Mouse (Mus musculus) forebrain, postnatal 0 days (tissue): ENCODE results near the gene Lrit2. TPM values are rescaled to one million over a fixed set of nuclear protein-coding genes. Genes with fewer than 3 reads are reported as not detected.

Source experiments
- ATAC-seq: fragments of 200-750 bp; cut with Nextera tagmentation; 2 replicates; pipeline ENCODE4 v1.8.0; 2017; ENCODE audit warnings: mild to moderate bottlenecking, moderate library complexity
- DNase-seq: peaks from one replicate; pipeline ENCODE4 v3.0.0-alpha.2; 2015
- H3K27ac ChIP-seq: fragments of 300-500 bp; sonication (generic); 2 replicates; pipeline ENCODE4 v1.5.1; 2014; ENCODE audit warnings: low read depth, mild to moderate bottlenecking, antibody characterized with exemption, low read length, moderate library complexity, mixed read lengths
- H3K27me3 ChIP-seq: fragments of 300-500 bp; sonication (generic); 2 replicates; pipeline ENCODE4 v1.6.1; 2014; ENCODE audit warnings: mild to moderate bottlenecking, low read length, mixed read lengths; ENCODE audit not compliant: insufficient read depth
- H3K36me3 ChIP-seq: fragments of 300-500 bp; sonication (generic); 2 replicates; pipeline ENCODE4 v1.6.1; 2014; ENCODE audit warnings: mild to moderate bottlenecking, moderate library complexity; ENCODE audit not compliant: insufficient read depth
- H3K4me1 ChIP-seq: fragments of 300-500 bp; sonication (generic); 2 replicates; pipeline ENCODE4 v1.6.1; 2014; ENCODE audit warnings: antibody characterized with exemption; ENCODE audit not compliant: insufficient read depth
- H3K4me2 ChIP-seq: fragments of 300-500 bp; sonication (generic); 2 replicates; pipeline ENCODE4 v1.6.1; 2014; ENCODE audit warnings: low read depth, mild to moderate bottlenecking, moderate library complexity
- H3K4me3 ChIP-seq: fragments of 300-500 bp; sonication (generic); 2 replicates; pipeline ENCODE4 v1.5.1; 2014; ENCODE audit warnings: low read depth, low read length, mixed read lengths
- H3K9ac ChIP-seq: fragments of 300-500 bp; sonication (generic); 2 replicates; pipeline ENCODE4 v1.6.1; 2014; ENCODE audit warnings: mild to moderate bottlenecking
- H3K9me3 ChIP-seq: fragments of 300-500 bp; sonication (generic); 2 replicates; pipeline ENCODE4 v1.6.1; 2016; ENCODE audit warnings: low read length
- CTCF ChIP-seq: sonication (generic); IDR thresholded peaks from 2 replicates; pipeline ENCODE4 v1.5.1; 2016; ENCODE audit warnings: antibody characterized with exemption, control low read depth, low read depth
- WGBS: fragments of 180-500 bp; shearing (Covaris S2); extraction: QIAGEN DNeasy Blood & Tissue Kit; methylation state at CpG from one replicate; pipeline ENCODE4 v1.1.7; 2014; 5-methylcytosine and 5-hydroxymethylcytosine counted together
- polyA plus RNA-seq: library from polyadenylated mRNA; unstranded; fragments of >200 nt; fragmentation: Nextera tagmentation; extraction: Ambion mirVana; gene quantifications from 2 replicates; pipeline ENCODE4 v1.2.1, GENCODE M21; 2015
- total RNA-seq: library from RNA; depleted of rRNA; stranded (reverse); fragments of >200 nt; gene quantifications from 2 replicates; pipeline ENCODE4 v1.2.3, GENCODE M21; 2014; rRNA removed

Lrit2 gene
- total and polyA plus RNA-seq, 2 experiments from 2014 or later, result not detected

- no peak for DNase-seq
- ATAC-seq, result no peak
- Histone ChIP-seq H3K36me3 (no peaks in the 10 kb centered on the region), H3K9ac (no peak overlapping the region), H3K4me3 (no peak overlapping the region), H3K27me3 (no peaks in the 10 kb centered on the region), H3K4me1 (no peaks in the 10 kb centered on the region), H3K27ac (no peak overlapping the region), H3K4me2 (no peak overlapping the region), H3K9me3 (no peaks in the 10 kb centered on the region)
- no peak for TF ChIP-seq CTCF
- WGBS, result 74% methylated on average over 9 of the region's 9 CpGs
Measured at GRCm38 (mm10) chr14:37109975-37110374, 42.2 kb downstream of the Lrit2 start.

DNA sequence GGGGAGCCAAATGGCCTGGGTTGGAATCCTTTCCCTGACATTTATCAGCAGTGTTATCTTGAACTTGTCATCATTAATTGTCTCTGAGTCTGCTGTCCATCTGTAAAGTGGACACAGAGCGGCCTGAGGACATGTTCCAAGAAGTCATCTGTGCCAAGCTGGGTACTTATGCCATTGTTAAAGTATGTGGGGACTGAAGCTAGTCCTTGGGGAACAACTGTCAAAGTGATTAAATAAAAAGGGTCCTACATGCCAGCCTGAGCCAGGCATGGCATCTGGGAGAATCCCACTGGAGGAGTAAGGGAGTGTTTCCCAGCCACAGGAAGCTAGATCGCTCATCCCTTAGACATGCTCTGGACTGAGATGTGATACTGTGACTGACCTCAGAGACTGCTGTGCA lies 42.7 kb downstream of the Lrit2 start:
- H3K9ac ChIP-seq, result no peak overlapping the region
- no peaks in the 10 kb centered on the region for H3K36me3 ChIP-seq
- H3K4me2 ChIP-seq, result no peak overlapping the region
- DNase-seq (no peak), ATAC-seq (no peak)
- H3K9me3 ChIP-seq, result no peaks in the 10 kb centered on the region
- no peak for TF ChIP-seq CTCF
- H3K27me3 ChIP-seq, result no peaks in the 10 kb centered on the region
- no peak overlapping the region for H3K27ac ChIP-seq
- no peak overlapping the region for H3K4me3 ChIP-seq
- 90% methylated on average over 2 of the region's 2 CpGs for WGBS
- no peaks in the 10 kb centered on the region for H3K4me1 ChIP-seq

DNA sequence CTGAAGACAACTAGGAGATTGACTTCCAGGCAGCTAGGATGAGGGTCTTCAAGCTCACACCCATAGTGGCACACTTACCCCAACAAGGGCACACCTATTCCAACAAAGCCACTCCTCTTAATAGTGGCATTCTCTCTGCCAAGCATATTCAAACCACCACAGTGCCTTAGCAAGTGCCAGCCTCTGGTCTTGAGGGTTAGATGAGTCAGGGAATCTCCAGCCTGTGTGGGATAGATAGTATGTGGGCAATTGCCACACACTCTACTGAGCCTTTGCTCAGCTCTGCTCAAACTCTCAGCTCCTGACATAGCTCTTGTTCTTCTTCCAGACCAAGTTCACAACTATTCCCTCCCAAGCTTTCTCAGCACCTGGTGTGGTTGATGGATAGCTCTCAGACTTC lies 43.6 kb downstream of the Lrit2 start:
- Histone ChIP-seq H3K27ac (no peak overlapping the region), H3K27me3 (no peaks in the 10 kb centered on the region), H3K4me1 (no peaks in the 10 kb centered on the region), H3K9me3 (no peaks in the 10 kb centered on the region), H3K36me3 (no peaks in the 10 kb centered on the region), H3K9ac (no peak overlapping the region), H3K4me3 (no peak overlapping the region), H3K4me2 (no peak overlapping the region)
- TF ChIP-seq CTCF, result no peak
- DNase-seq (no peak), ATAC-seq (no peak)

- no peaks in the 10 kb centered on the region; the same call in 1 of the 2 replicates for H3K36me3 ChIP-seq
- no peaks in the 10 kb centered on the region for H3K9me3 ChIP-seq
- no peak overlapping the region for H3K4me3 ChIP-seq
- no peaks in the 10 kb centered on the region for H3K27me3 ChIP-seq
- no peak overlapping the region for H3K27ac ChIP-seq
- no peak overlapping the region for H3K9ac ChIP-seq
- 90% methylated on average over 7 of the region's 7 CpGs for WGBS
- no peak overlapping the region for H3K4me2 ChIP-seq
- H3K4me1 ChIP-seq, result no peaks in the 10 kb centered on the region
- no peak for TF ChIP-seq CTCF
- DNase-seq (no peak), ATAC-seq (no peak)
Measured at GRCm38 (mm10) chr14:37112931-37113330, 45.2 kb downstream of the Lrit2 start.

- no peak within 1 kb of the TSS for H3K9ac ChIP-seq
- TF ChIP-seq CTCF, result no peak
- H3K4me3 ChIP-seq, result no peak within 1 kb of the TSS
- H3K4me1 ChIP-seq, result no peaks in the 10 kb centered on the region
- DNase-seq (no peak), ATAC-seq (no peak)
- H3K4me2 ChIP-seq, result no peak within 1 kb of the TSS
- H3K9me3 ChIP-seq, result no peaks in the 10 kb centered on the region
- H3K27ac ChIP-seq, result no peak within 1 kb of the TSS
- whole genome bisulfite sequencing, result 67% methylated on average over 3 of the region's 3 CpGs
- no peaks in the 10 kb centered on the region for H3K27me3 ChIP-seq
- no peaks in the 10 kb centered on the region; the same call in 1 of the 2 replicates for H3K36me3 ChIP-seq
Measured at GRCm38 (mm10) chr14:37113922-37114321, 46.2 kb downstream of the Lrit2 start, which contains the start of gene 2610528A11Rik. 2610528A11Rik (minus strand) TSS chr14:37114022.

- ATAC-seq (no peak), DNase-seq (no peak)
- Histone ChIP-seq H3K9me3 (no peaks in the 10 kb centered on the region), H3K27ac (no peak overlapping the region), H3K27me3 (no peaks in the 10 kb centered on the region), H3K4me2 (no peak overlapping the region), H3K4me1 (no peaks in the 10 kb centered on the region), H3K9ac (no peak overlapping the region), H3K36me3 (peaks cover 26% of the 10 kb centered on the region), H3K4me3 (no peak overlapping the region)
- no peak for TF ChIP-seq CTCF
- 98% methylated on average over 4 of the region's 4 CpGs for WGBS
Measured at GRCm38 (mm10) chr14:37119233-37119632, 51.5 kb downstream of the Lrit2 start.

Other genes starting within 250 kb of the Lrit2 start
- gene Ccser2, start 99.2 kb upstream of the Lrit2 start, total RNA-seq, result 88.8 and 98.3 TPM in 2 replicates
- gene Ccser2, start 99.2 kb upstream of the Lrit2 start, polyA plus RNA-seq, result 73.1 and 101 TPM in 2 replicates
- 0.10 TPM in 1 of 2 replicates, not detected in the other for gene Rgr, start 19.0 kb upstream of the Lrit2 start, total RNA-seq
- gene Rgr, start 19.0 kb upstream of the Lrit2 start, polyA plus RNA-seq, result 0.35 TPM in 1 of 2 replicates, not detected in the other
- not detected in 2 replicates for gene Lrit1, start 13.1 kb upstream of the Lrit2 start, total RNA-seq
- not detected in 2 replicates for gene Lrit1, start 13.1 kb upstream of the Lrit2 start, polyA plus RNA-seq
- 12.5 and 16.3 TPM in 2 replicates for gene Cdhr1, start 30.4 kb downstream of the Lrit2 start, total RNA-seq
- 10.1 and 14.4 TPM in 2 replicates for gene Cdhr1, start 30.4 kb downstream of the Lrit2 start, polyA plus RNA-seq
- gene 2610528A11Rik, start 46.1 kb downstream of the Lrit2 start, total RNA-seq, result 1.2 TPM in 1 of 2 replicates, not detected in the other
- gene 2610528A11Rik, start 46.1 kb downstream of the Lrit2 start, polyA plus RNA-seq, result 0.28 and 1.4 TPM in 2 replicates
- 70.2 and 85.8 TPM in 2 replicates for gene Ghitm, start 67.3 kb downstream of the Lrit2 start, total RNA-seq
- gene Ghitm, start 67.3 kb downstream of the Lrit2 start, polyA plus RNA-seq, result 148 and 187 TPM in 2 replicates